Mouse (Mus musculus) hindbrain, embryonic 15.5 days (tissue): ENCODE measurements around the gene Cfap161. TPM values are rescaled to one million over a fixed set of nuclear protein-coding genes. Genes with fewer than 3 reads are reported as not detected.

ENCODE experiments used
- ATAC-seq: fragments of 200-750 bp; cut with Nextera tagmentation; 2 replicates; pipeline ENCODE4 v1.8.0; 2017; ENCODE audit warnings: low read depth, moderate number of reproducible peaks, moderate TSS enrichment; ENCODE audit not compliant: low FRiP score
- H3K27ac ChIP-seq: fragments of 300-500 bp; sonication (generic); replicated peaks from 2 replicates; pipeline ENCODE4 v1.5.1; 2015; ENCODE audit warnings: mild to moderate bottlenecking, inconsistent platforms
- H3K27me3 ChIP-seq: fragments of 300-500 bp; sonication (generic); 2 replicates; pipeline ENCODE4 v1.6.1; 2015; ENCODE audit warnings: control low read depth, inconsistent platforms
- H3K36me3 ChIP-seq: fragments of 300-500 bp; sonication (generic); 2 replicates; pipeline ENCODE4 v1.6.1; 2015; ENCODE audit warnings: control low read depth, inconsistent platforms
- H3K4me1 ChIP-seq: fragments of 300-500 bp; sonication (generic); replicated peaks from 2 replicates; pipeline ENCODE4 v1.6.1; 2015; ENCODE audit warnings: control low read depth, inconsistent platforms
- H3K4me2 ChIP-seq: fragments of 300-500 bp; sonication (generic); 2 replicates; pipeline ENCODE4 v1.6.1; 2015; ENCODE audit warnings: moderate library complexity, mild to moderate bottlenecking, inconsistent platforms
- H3K4me3 ChIP-seq: fragments of 300-500 bp; sonication (generic); 2 replicates; pipeline ENCODE4 v1.5.1; 2015; ENCODE audit warnings: mild to moderate bottlenecking, inconsistent platforms
- H3K9ac ChIP-seq: fragments of 300-500 bp; sonication (generic); 2 replicates; pipeline ENCODE4 v1.6.1; 2015; ENCODE audit warnings: inconsistent platforms
- H3K9me3 ChIP-seq: fragments of 300-500 bp; sonication (generic); 2 replicates; pipeline ENCODE4 v1.6.1; 2016; ENCODE audit warnings: control low read depth, inconsistent platforms
- WGBS: fragments of 180-500 bp; shearing (Covaris S2); methylation state at CpG from one replicate; pipeline ENCODE4 v1.1.7; 2015; 5-methylcytosine and 5-hydroxymethylcytosine counted together
- polyA plus RNA-seq: library from polyadenylated mRNA; unstranded; fragments of >200 nt; fragmentation: Nextera tagmentation; extraction: Ambion mirVana; gene quantifications from 2 replicates; pipeline ENCODE4 v1.2.1, GENCODE M21; 2015

The Cfap161 gene
- polyA plus RNA-seq, 1 experiment from 2014 or later = 2.2 TPM

DNA sequence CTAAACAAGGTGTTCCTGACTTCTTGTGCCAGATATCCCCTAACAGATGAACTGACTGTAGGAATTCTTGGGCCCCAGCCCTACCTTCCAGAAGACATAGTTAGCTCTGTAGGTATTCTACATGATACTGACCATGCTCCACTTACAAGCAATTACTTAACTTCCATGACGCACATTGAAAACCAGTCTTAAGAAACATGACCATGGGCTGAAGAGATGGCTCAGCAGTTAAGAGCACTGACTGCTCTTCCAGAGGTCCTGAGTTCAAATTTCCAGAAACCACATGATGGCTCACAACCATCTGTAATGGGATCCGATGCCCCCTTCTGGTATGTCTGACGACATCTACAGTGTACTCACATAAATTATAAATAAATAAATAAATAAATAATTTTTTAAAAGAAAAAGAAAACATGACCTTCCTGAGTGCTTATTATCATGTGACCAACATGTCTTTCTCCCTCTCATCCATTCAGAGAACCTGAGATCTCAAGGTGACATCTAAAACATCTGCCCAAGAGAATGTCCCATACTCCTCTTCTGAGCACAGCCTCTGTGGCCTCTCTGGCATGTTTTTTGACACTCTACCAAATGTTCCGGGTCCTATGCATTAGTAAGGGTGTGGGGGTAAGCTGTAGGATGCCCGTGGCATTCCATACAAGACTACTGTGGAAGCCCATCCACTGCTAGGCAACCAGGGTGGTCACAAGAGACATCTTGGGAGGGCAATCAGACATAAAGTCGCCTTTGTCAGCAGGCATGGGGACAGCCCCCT is 58.2 kb downstream of the Cfap161 start:
- no peak for ATAC-seq
- 84% methylated on average over 6 of the region's 6 CpGs for WGBS
- Histone ChIP-seq H3K9ac (no peak overlapping the region), H3K4me2 (no peak overlapping the region), H3K27me3 (no peaks in the 10 kb centered on the region), H3K4me1 (no peaks in the 10 kb centered on the region; the same call in 1 of the 2 replicates), H3K27ac (no peak overlapping the region), H3K36me3 (no peaks in the 10 kb centered on the region), H3K9me3 (no peaks in the 10 kb centered on the region), H3K4me3 (no peak overlapping the region)

DNA sequence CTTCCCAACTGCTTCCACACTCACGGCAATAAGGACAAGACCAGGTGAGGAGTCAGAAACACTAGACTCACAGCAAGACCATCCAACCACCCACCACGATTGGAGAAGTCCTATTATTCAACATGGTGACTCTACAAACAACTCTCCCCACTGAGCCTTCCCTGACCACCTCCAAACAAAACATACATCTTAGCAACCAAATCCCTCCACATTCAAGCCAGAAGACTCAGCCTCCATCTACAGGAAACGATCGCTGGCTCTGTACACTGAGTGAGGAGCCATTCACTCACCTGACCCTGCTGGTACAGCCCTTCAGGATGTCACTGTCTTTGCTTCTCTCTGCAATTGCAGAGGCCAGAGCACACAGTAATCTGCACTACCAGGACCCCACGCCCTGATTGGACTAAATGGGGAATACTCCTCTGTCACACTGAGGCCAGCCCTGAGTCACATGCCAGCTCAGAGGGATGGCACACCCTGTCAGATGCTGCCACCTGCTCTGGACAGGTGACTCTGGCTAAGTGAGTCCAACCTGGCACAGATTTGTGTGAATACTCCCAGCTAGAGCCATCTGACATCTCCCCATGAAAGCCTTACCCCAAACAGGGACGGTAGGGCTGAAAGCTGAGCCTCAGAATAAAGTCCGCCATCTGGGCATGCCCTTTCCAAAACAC is 59.4 kb downstream of the Cfap161 start:
- H3K27me3 ChIP-seq = no peaks in the 10 kb centered on the region
- WGBS = 89% methylated on average over 7 of the region's 7 CpGs
- ATAC-seq = no peak

GRCm38 (mm10) chr7:83734671-83735082 is 60.0 kb downstream of the Cfap161 start:
- no peaks in the 10 kb centered on the region for H3K27me3 ChIP-seq
- no peaks in the 10 kb centered on the region for H3K9me3 ChIP-seq
- H3K4me2 ChIP-seq = no peak overlapping the region
- no peaks in the 10 kb centered on the region; the same call in 1 of the 2 replicates for H3K4me1 ChIP-seq
- no peak for ATAC-seq
- H3K9ac ChIP-seq = no peak overlapping the region
- H3K27ac ChIP-seq = no peak overlapping the region
- H3K36me3 ChIP-seq = no peaks in the 10 kb centered on the region
- 49% methylated on average over 6 of the region's 6 CpGs for WGBS
- H3K4me3 ChIP-seq = no peak overlapping the region

More for the DNA sequence above, 59.4 kb downstream of the Cfap161 start:
- Histone ChIP-seq H3K4me3 (no peak overlapping the region), H3K27ac (no peak overlapping the region), H3K4me1 (no peaks in the 10 kb centered on the region; the same call in 1 of the 2 replicates), H3K9ac (no peak overlapping the region), H3K36me3 (no peaks in the 10 kb centered on the region), H3K4me2 (no peak overlapping the region), H3K9me3 (no peaks in the 10 kb centered on the region)

DNA sequence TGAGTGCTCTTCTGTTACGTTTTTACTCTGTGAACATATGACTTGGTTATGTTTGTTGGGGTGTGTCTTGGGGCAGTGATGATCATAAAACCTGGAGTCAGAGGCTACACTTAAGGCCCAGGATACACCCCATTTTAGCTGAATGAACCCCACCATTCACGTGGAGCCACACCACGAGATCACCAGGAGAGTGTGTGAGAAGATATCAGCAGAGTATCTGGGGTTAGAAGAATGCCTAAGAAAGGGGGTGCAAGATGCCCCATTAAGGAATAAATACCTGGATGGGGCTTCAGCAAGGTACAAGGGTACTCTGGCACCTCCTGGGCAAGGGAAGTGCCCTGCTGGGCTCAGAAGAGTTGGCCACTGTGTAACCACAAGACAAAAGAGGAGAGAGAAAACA is 60.4 kb downstream of the Cfap161 start:
- Histone ChIP-seq H3K27me3 (no peaks in the 10 kb centered on the region), H3K4me3 (no peak overlapping the region), H3K9ac (no peak overlapping the region), H3K4me1 (no peaks in the 10 kb centered on the region; the same call in 1 of the 2 replicates), H3K27ac (no peak overlapping the region), H3K4me2 (no peak overlapping the region), H3K36me3 (no peaks in the 10 kb centered on the region), H3K9me3 (no peaks in the 10 kb centered on the region)
- WGBS = 86% methylated on average over 3 of the region's 3 CpGs
- no peak for ATAC-seq

GRCm38 (mm10) chr7:83732781-83733180 is 61.9 kb downstream of the Cfap161 start:
- no peak overlapping the region for H3K4me3 ChIP-seq
- ATAC-seq = no peak
- H3K36me3 ChIP-seq = no peaks in the 10 kb centered on the region
- WGBS = 95% methylated on average over 3 of the region's 3 CpGs
- no peaks in the 10 kb centered on the region for H3K9me3 ChIP-seq
- no peak overlapping the region for H3K9ac ChIP-seq
- H3K4me2 ChIP-seq = no peak overlapping the region
- no peaks in the 10 kb centered on the region for H3K27me3 ChIP-seq
- H3K27ac ChIP-seq = no peak overlapping the region
- no peaks in the 10 kb centered on the region; the same call in 1 of the 2 replicates for H3K4me1 ChIP-seq

DNA sequence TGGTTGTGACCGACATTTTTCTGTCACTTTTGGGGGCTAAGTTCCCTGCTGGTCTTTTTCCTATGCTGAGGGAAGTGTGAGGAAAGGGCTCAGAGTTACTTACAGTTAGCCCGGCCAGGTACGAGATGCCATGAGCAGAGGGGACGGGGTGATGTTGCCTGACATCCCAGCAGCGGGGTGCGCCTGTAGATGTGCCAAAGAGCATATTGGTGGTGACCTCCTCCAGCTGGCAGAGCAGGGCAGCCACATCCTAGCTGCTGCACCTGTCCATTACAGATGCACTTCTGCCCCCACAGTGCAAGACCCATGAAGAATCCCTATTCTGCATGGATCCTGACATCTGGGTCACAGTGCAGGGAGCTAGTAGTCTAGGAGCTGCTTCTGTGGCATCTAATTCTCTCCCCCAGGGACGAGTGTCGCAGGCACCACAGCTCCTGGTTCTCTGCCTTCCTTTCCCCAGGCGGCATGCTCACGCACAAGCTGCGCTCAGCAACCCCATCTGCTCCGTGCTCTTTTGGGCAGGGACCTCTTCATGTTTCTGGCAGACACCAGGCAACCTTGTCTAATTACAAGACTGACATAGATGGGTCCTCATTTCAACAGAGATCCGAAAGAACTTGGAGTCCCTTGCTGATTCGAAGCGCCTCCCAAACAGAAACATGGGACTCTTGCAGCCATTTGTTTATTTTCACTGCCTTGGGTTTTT is 62.6 kb downstream of the Cfap161 start:
- H3K27me3 ChIP-seq = no peaks in the 10 kb centered on the region
- H3K4me3 ChIP-seq = no peak overlapping the region
- H3K4me1 ChIP-seq = no peaks in the 10 kb centered on the region; the same call in 1 of the 2 replicates
- H3K27ac ChIP-seq = no peak overlapping the region
- H3K9me3 ChIP-seq = no peaks in the 10 kb centered on the region
- no peaks in the 10 kb centered on the region for H3K36me3 ChIP-seq
- H3K9ac ChIP-seq = no peak overlapping the region
- no peak overlapping the region for H3K4me2 ChIP-seq
- 67% methylated on average over 15 of the region's 15 CpGs for WGBS
- ATAC-seq = no peak

DNA sequence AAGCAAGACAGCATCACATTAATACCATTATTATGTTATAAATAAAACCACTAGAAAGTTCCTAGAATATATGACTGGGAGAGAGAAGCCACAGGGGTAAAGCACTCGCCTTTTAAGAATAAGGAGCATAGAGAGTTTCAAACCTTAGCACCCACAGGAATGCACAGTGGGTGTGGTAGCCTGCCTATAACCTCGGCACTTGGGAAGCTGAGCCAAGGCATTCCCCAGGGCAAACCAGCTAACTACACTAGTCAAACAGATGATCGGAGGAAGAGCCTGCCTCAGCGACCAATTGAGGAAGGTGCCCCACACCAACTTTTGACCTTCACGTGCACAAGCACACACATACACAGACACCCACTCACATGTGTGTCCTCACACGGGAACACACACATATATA is 63.4 kb downstream of the Cfap161 start:
- no peak overlapping the region for H3K9ac ChIP-seq
- H3K27ac ChIP-seq = no peak overlapping the region
- H3K36me3 ChIP-seq = no peaks in the 10 kb centered on the region
- ATAC-seq = no peak
- H3K4me3 ChIP-seq = no peak overlapping the region
- no peaks in the 10 kb centered on the region for H3K9me3 ChIP-seq
- no peaks in the 10 kb centered on the region for H3K27me3 ChIP-seq
- H3K4me1 ChIP-seq = no peaks in the 10 kb centered on the region; the same call in 1 of the 2 replicates
- 86% methylated on average over 6 of the region's 6 CpGs for WGBS
- H3K4me2 ChIP-seq = no peak overlapping the region

- WGBS = 80% methylated on average over 5 of the region's 5 CpGs
Measured at GRCm38 (mm10) chr7:83726936-83727632, 67.6 kb downstream of the Cfap161 start.

GRCm38 (mm10) chr7:83725801-83726200 is 68.9 kb downstream of the Cfap161 start:
- ATAC-seq = no peak

More at GRCm38 (mm10) chr7:83726936-83727632, 67.6 kb downstream of the Cfap161 start:
- no peaks in the 10 kb centered on the region; the same call in 1 of the 2 replicates for H3K4me1 ChIP-seq
- no peak for ATAC-seq
- no peaks in the 10 kb centered on the region for H3K36me3 ChIP-seq
- no peak overlapping the region for H3K4me2 ChIP-seq
- no peak overlapping the region for H3K4me3 ChIP-seq
- no peaks in the 10 kb centered on the region for H3K27me3 ChIP-seq
- no peaks in the 10 kb centered on the region for H3K9me3 ChIP-seq
- H3K9ac ChIP-seq = no peak overlapping the region
- H3K27ac ChIP-seq = no peak overlapping the region

GRCm38 (mm10) chr7:83724541-83724940 is 70.1 kb downstream of the Cfap161 start:
- Histone ChIP-seq H3K4me2 (no peak overlapping the region), H3K27me3 (no peaks in the 10 kb centered on the region), H3K27ac (no peak overlapping the region), H3K4me1 (no peaks in the 10 kb centered on the region), H3K9ac (no peak overlapping the region), H3K9me3 (no peaks in the 10 kb centered on the region), H3K36me3 (no peaks in the 10 kb centered on the region), H3K4me3 (no peak overlapping the region)
- no peak for ATAC-seq
- WGBS = 67% methylated on average over 2 of the region's 2 CpGs

More at GRCm38 (mm10) chr7:83725801-83726200, 68.9 kb downstream of the Cfap161 start:
- no peaks in the 10 kb centered on the region for H3K36me3 ChIP-seq
- H3K9ac ChIP-seq = no peak overlapping the region
- no peaks in the 10 kb centered on the region for H3K4me1 ChIP-seq
- no peak overlapping the region for H3K4me2 ChIP-seq
- H3K27ac ChIP-seq = no peak overlapping the region
- no peaks in the 10 kb centered on the region for H3K9me3 ChIP-seq
- H3K4me3 ChIP-seq = no peak overlapping the region
- no peaks in the 10 kb centered on the region for H3K27me3 ChIP-seq
